Mouse (Mus musculus) lung, postnatal 0 days (tissue): ENCODE results near the gene Itk.

Experiments used
- CTCF ChIP-seq: IDR thresholded peaks from 2 replicates; pipeline ENCODE4 v1.5.1; 2016; ENCODE audit warnings: antibody characterized with exemption, mild to moderate bottlenecking
- EP300 ChIP-seq: IDR thresholded peaks from 2 replicates; pipeline ENCODE4 v1.6.1; 2016; ENCODE audit warnings: antibody characterized with exemption, mild to moderate bottlenecking, control low read depth

DNA sequence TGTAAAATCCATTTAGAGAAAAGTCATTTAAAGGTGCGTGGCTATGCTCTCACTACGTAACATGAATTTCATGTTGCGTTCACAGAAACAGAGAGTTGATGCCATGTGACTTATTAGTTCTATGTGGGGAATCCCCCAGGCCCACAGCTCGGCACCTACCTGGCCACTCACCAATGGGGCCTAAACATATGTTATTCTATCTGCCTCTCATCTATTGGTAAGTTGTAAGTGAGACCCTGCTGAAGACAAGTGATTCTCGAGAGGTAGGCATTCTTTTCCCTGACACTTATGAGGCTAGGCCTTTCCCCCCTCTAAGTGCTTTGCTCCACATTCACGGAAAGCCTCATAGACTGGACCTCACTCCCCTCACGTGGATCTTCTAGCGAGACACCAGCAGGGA lies 2.8 kb downstream of the Itk start:
- TF ChIP-seq CTCF (no peak), EP300 (no peak)
